Mouse (Mus musculus): ENCODE data around the gene Mgmt.

Mgmt gene

DNA sequence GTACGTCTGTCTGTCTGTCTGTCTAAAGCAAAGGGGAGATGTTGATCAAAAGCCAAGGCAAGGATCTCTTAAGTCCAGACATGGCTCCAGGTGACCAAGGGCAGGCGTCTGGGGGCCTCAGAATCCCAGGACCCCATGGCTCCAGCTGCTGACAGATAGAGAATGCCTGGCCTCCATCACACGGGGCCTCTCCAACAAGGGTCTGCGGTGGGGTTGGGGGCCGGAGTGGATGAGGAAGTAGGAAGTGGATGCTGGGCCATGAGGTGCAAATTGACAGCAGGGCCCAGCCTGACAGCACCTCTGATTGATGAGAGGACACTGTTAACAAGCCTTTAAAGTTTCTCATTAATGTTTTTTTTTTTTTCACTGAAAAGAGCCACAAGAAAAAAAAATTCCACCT, 237.5 kb downstream of the Mgmt start:
- DNase-seq = no peak

DNA sequence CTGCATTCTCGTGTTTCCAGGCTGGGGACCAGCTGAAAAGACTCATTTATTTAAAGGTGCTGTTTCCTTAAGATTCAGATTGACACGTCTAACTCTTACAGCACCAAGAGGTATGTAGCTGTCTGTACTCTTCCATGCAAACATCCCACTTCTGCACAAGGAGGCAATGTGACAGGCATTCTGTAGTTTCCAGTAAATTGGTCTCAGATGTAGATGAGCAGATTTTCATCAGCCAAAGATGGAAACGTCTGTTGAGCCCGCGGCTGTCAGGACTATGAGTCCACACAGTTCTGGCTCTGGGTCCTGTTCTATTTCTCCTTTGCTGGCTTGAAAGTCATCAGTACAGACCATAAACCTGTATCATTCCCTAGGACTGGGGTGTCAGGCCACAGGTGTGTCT, 243.7 kb downstream of the Mgmt start:
- no peak for DNase-seq

GRCm38 (mm10) chr7:137140321-137140720, 245.9 kb downstream of the Mgmt start:
- no peak for DNase-seq

DNA sequence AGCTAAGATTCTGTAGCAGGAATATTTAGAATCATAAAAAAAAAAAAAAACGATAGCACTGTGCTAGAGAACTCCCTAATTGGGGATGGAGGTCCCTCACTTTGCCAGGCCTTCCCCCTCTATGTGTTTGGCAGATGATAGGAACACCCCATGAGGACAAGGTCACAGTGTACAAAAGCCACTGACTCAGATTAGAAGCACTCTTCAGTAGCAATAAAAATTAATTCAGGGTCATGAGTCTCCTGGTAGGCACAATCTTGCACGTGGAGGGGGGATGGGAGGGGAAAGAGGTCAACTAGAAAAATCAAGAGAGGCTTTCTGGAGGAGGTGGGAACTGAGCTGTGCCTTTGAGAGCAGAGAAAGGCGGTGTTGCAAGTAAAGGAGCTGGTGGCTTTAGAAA, 247.0 kb downstream of the Mgmt start:
- DNase-seq = no peak

DNA sequence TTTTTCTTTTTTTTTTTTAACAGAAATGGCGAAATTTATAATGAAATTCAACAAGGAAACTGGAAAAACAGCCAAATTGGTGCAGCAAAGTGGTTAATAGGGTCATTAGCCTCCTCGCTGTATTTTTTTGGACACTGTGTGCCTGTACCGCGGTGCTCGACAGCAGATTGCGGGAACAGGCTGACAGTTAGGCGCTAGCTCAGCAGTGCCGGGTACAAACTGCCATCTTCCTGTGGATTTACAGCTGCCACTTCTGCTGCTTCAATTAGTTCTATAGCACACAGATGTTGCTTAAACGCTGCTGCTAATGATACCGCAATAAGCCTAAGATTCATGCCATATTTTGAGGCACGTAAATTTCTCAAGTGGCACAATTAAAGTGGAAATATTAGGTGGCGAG, 252.7 kb downstream of the Mgmt start:
- no peak for DNase-seq

- DNase-seq = no peak
Measured at GRCm38 (mm10) chr7:137151854-137152253, 257.4 kb downstream of the Mgmt start.

DNA sequence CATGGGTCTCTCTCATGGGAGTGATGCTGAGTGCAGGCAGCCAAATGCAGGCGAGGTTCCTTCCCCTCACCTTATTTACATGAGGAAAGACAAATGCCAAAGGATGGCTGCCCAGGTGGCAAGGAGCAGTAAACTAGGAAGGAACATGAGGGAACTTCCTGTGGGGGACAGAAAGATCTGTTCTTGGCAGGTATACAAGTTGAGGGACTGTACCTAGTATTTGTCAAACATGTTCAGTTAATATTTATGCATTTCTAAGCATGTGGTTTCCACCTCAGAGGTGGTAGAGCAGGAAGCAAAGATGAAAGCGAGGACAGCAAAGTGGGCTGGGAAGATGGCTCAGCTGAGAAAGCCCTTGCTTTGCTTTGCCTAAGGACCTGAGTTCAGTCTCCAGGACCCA, 260.2 kb downstream of the Mgmt start:
- no peak for DNase-seq

DNA sequence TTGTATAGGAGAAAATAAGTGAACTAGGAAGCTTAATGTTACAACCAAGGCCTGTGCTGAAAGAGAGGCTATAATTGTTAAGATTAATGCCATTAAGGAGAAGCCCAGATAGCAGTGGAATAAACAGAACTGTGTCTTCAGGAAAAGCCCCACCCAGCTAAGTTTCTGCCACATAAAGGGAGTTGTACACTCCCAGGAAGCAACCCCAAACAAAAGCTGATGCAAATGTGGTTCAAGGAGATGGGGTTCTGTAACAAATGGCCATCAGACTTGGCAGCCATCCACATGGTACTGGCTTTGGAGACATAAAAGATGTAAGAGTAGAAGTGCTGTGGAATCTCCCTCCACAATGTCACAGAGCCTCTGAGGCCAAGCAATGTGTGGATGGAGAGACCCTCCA, 264.7 kb downstream of the Mgmt start:
- DNase-seq = peak; percentile 44

GRCm38 (mm10) chr7:137172278-137172677, 277.9 kb downstream of the Mgmt start:
- DNase-seq = no peak

Measured in lung, postnatal 14 days (tissue).